Mouse (Mus musculus) cerebellum, postnatal 10 days (tissue): Measurements from ENCODE around the gene Ttc28.

Source experiments
- DNase-seq, 2 experiments: peaks; one replicate each; pipeline ENCODE4 v3.0.0; 2021; ENCODE audit warnings: mixed read lengths in 2 of 2

The Ttc28 gene

GRCm38 (mm10) chr5:110888596-110888995, 9.0 kb downstream of the Ttc28 start:
- no peak for DNase-seq

GRCm38 (mm10) chr5:110889945-110890344, 10.3 kb downstream of the Ttc28 start:
- DNase-seq = no peak

- DNase-seq = peak; percentile 50 to 59
Observed at GRCm38 (mm10) chr5:110890561-110890960, 11.0 kb downstream of the Ttc28 start.

GRCm38 (mm10) chr5:110897114-110897788, 17.6 kb downstream of the Ttc28 start:
- peak; percentile 26 to 27 for DNase-seq

GRCm38 (mm10) chr5:110898169-110898568, 18.6 kb downstream of the Ttc28 start:
- DNase-seq = no peak

- no peak for DNase-seq
Observed at GRCm38 (mm10) chr5:110898785-110899184, 19.2 kb downstream of the Ttc28 start.

GRCm38 (mm10) chr5:110900331-110900730, 20.7 kb downstream of the Ttc28 start:
- DNase-seq = no peak

- no peak for DNase-seq
Observed at GRCm38 (mm10) chr5:110906708-110907107, 27.1 kb downstream of the Ttc28 start.

GRCm38 (mm10) chr5:110908879-110909278, 29.3 kb downstream of the Ttc28 start:
- no peak for DNase-seq

- DNase-seq = no peak
Observed at GRCm38 (mm10) chr5:110909955-110910589, 30.5 kb downstream of the Ttc28 start.

- peak in 1 of 2 experiments; percentile 32 for DNase-seq
Observed at GRCm38 (mm10) chr5:110914859-110915258, 35.3 kb downstream of the Ttc28 start.

- DNase-seq = peak; percentile 51 to 76
Observed at GRCm38 (mm10) chr5:110916241-110916640, 36.6 kb downstream of the Ttc28 start.

GRCm38 (mm10) chr5:110919541-110919940, 39.9 kb downstream of the Ttc28 start:
- DNase-seq = peak; percentile 54 to 57

GRCm38 (mm10) chr5:110923336-110923735, 43.7 kb downstream of the Ttc28 start:
- peak; percentile 35 to 47 for DNase-seq

- DNase-seq = no peak
Observed at GRCm38 (mm10) chr5:110924636-110925035, 45.0 kb downstream of the Ttc28 start.

GRCm38 (mm10) chr5:110925804-110926203, 46.2 kb downstream of the Ttc28 start:
- DNase-seq = no peak

GRCm38 (mm10) chr5:110928289-110928688, 48.7 kb downstream of the Ttc28 start:
- no peak for DNase-seq

GRCm38 (mm10) chr5:110929306-110929705, 49.7 kb downstream of the Ttc28 start:
- DNase-seq = peak; percentile 58 to 75

GRCm38 (mm10) chr5:110936606-110937005, 57.0 kb downstream of the Ttc28 start:
- DNase-seq = no peak

- no peak for DNase-seq
Observed at GRCm38 (mm10) chr5:110944326-110944725, 64.7 kb downstream of the Ttc28 start.

GRCm38 (mm10) chr5:110948476-110949399, 69.1 kb downstream of the Ttc28 start:
- no peak for DNase-seq

GRCm38 (mm10) chr5:110949791-110950190, 70.2 kb downstream of the Ttc28 start:
- DNase-seq = no peak

- DNase-seq = no peak
Observed at GRCm38 (mm10) chr5:110958196-110958595, 78.6 kb downstream of the Ttc28 start.
